ENCODE assay signal across 38 mouse cellular contexts in the genomic region with DNA sequence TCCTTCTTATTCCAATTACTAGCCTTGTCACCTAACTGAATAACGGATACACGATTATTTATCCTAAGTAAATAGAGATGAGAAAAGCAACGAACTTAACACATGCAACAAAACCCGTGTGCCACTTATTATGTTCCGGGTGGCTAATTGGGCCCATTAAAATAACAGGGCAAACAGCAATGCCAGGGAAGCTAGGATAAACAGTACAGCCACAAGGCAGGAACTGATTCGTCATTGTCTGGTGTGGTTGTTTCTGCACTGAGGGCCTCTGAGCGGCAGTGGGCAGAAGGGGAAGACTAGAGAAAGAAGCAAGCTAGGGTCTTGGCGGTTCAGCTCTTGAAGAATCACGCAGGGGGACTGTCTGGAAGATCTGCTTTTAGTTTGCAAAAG. TPM values are rescaled to one million over a fixed set of nuclear protein-coding genes. Genes with fewer than 3 reads are reported as not detected.
DNase-seq lines count a peak whose midpoint lies in the region; ATAC-seq and TF ChIP-seq lines count a peak whose summit lies in the region.
"Had no signal": no experiment of that assay in that cellular context is flagged by ENCODE, and none has a peak within 500 bp of the region (broad histone marks: within the 10 kb centered on the region; RNA-seq: fewer than 3 reads in every experiment).

No protein-coding gene starts in this region.

- H3K4me3 ChIP-seq in forebrain, postnatal 0 days (ENCODE audit: low read depth, low read length) = no peak overlapping the region
- H3K4me3 ChIP-seq in forebrain, embryonic 16.5 days (replicated peaks; ENCODE audit: low read length) = no peak overlapping the region
- H3K4me3 ChIP-seq in midbrain, embryonic 14.5 days (replicated peaks; ENCODE audit: low read depth, low read length) = no peak overlapping the region
- H3K4me3 ChIP-seq in midbrain, embryonic 16.5 days (ENCODE audit: low read depth, low read length) = no peak overlapping the region
- H3K4me3 ChIP-seq in embryonic facial prominence, embryonic 10.5 days = no peak overlapping the region
- H3K4me3 ChIP-seq: midbrain, embryonic 12.5 days; myocyte had no signal

- H3K27me3 ChIP-seq in forebrain, postnatal 0 days (ENCODE audit: insufficient read depth, low read length) = peaks cover 86% of the 10 kb centered on the region
- H3K27me3 ChIP-seq in forebrain, embryonic 16.5 days (replicated peaks; ENCODE audit: control insufficient read depth, insufficient read depth, low read length) = peaks cover 58% of the 10 kb centered on the region
- H3K27me3 ChIP-seq in midbrain, embryonic 14.5 days (ENCODE audit: control insufficient read depth, insufficient read depth, low read length) = peaks cover 86% of the 10 kb centered on the region
- peaks cover 52% of the 10 kb centered on the region for H3K27me3 ChIP-seq in midbrain, embryonic 16.5 days (ENCODE audit: control insufficient read depth, insufficient read depth, low read depth, low read length)
- peaks cover 100% of the 10 kb centered on the region for H3K27me3 ChIP-seq in embryonic facial prominence, embryonic 10.5 days (replicated peaks; ENCODE audit: low read depth, poor library complexity, severe bottlenecking)
- H3K27me3 ChIP-seq: CH12.LX had no signal

- no peak overlapping the region for H3K9ac ChIP-seq in forebrain, postnatal 0 days
- no peak overlapping the region for H3K9ac ChIP-seq in forebrain, embryonic 16.5 days (replicated peaks; ENCODE audit: low read depth, low read length)
- H3K9ac ChIP-seq in midbrain, embryonic 14.5 days (replicated peaks; ENCODE audit: low read length) = no peak overlapping the region
- H3K9ac ChIP-seq in midbrain, embryonic 16.5 days (ENCODE audit: low read depth, low read length) = no peak overlapping the region
- H3K9ac ChIP-seq: limb, embryonic 12.5 days; liver, postnatal 0 days; midbrain, embryonic 12.5 days had no signal

- H3K4me1 ChIP-seq in forebrain, postnatal 0 days (ENCODE audit: insufficient read depth) = peaks cover 5% of the 10 kb centered on the region; the same call in 1 of the 2 replicates
- peaks cover 10% of the 10 kb centered on the region for H3K4me1 ChIP-seq in forebrain, embryonic 16.5 days (replicated peaks; ENCODE audit: control insufficient read depth, insufficient read depth, low read length)
- 0 out of 2 replicates have a peak, but pooled peaks cover 4% of the 10 kb centered on the region for H3K4me1 ChIP-seq in midbrain, embryonic 14.5 days (ENCODE audit: control insufficient read depth, insufficient read depth, low read length)
- peaks cover 2% of the 10 kb centered on the region; the same call in 1 of the 2 replicates for H3K4me1 ChIP-seq in midbrain, embryonic 16.5 days (ENCODE audit: control insufficient read depth, insufficient read depth, low read length)
- H3K4me1 ChIP-seq in embryonic facial prominence, embryonic 10.5 days = peaks cover 21% of the 10 kb centered on the region

- ATAC-seq in forebrain, postnatal 0 days = no peak
- ATAC-seq in forebrain, embryonic 16.5 days = no peak
- ATAC-seq in midbrain, embryonic 14.5 days (ENCODE audit: low FRiP score, low TSS enrichment) = no peak
- no peak for ATAC-seq in midbrain, embryonic 16.5 days
- ATAC-seq: inflammation-experienced regulatory T-cells, adult 6 months; liver, postnatal 0 days; lung, postnatal 0 days; Patski had no signal

- no peaks in the 10 kb centered on the region for H3K9me3 ChIP-seq in forebrain, postnatal 0 days (ENCODE audit: low read length)
- H3K9me3 ChIP-seq in forebrain, embryonic 16.5 days (ENCODE audit: control insufficient read depth, low read length) = no peaks in the 10 kb centered on the region
- no peaks in the 10 kb centered on the region for H3K9me3 ChIP-seq in midbrain, embryonic 14.5 days (ENCODE audit: control insufficient read depth, low read length)
- no peaks in the 10 kb centered on the region for H3K9me3 ChIP-seq in midbrain, embryonic 16.5 days (replicated peaks; ENCODE audit: control insufficient read depth, low read length, poor library complexity, severe bottlenecking)
- no peaks in the 10 kb centered on the region for H3K9me3 ChIP-seq in embryonic facial prominence, embryonic 10.5 days
- H3K9me3 ChIP-seq: G1E; limb, embryonic 12.5 days; midbrain, embryonic 12.5 days had no signal

- no peak overlapping the region for H3K4me2 ChIP-seq in forebrain, postnatal 0 days (ENCODE audit: low read depth)
- no peak overlapping the region for H3K4me2 ChIP-seq in forebrain, embryonic 16.5 days (ENCODE audit: low read length)
- no peak overlapping the region for H3K4me2 ChIP-seq in midbrain, embryonic 14.5 days (ENCODE audit: low read length)
- H3K4me2 ChIP-seq in midbrain, embryonic 16.5 days (ENCODE audit: low read length) = no peak overlapping the region
- H3K4me2 ChIP-seq: liver, embryonic 11.5 days had no signal

- no peak for TF ChIP-seq CTCF in forebrain, postnatal 0 days (IDR thresholded peaks at IDR 0.05; ENCODE audit: low read depth)

- H3K36me3 ChIP-seq in forebrain, postnatal 0 days (ENCODE audit: insufficient read depth) = no peaks in the 10 kb centered on the region
- no peaks in the 10 kb centered on the region for H3K36me3 ChIP-seq in forebrain, embryonic 16.5 days (ENCODE audit: control insufficient read depth, insufficient read depth)
- no peaks in the 10 kb centered on the region for H3K36me3 ChIP-seq in midbrain, embryonic 14.5 days (ENCODE audit: control insufficient read depth, insufficient read depth, low read length)
- no peaks in the 10 kb centered on the region for H3K36me3 ChIP-seq in midbrain, embryonic 16.5 days (ENCODE audit: control insufficient read depth, insufficient read depth, low read length)
- H3K36me3 ChIP-seq in embryonic facial prominence, embryonic 10.5 days (replicated peaks) = no peaks in the 10 kb centered on the region
- H3K36me3 ChIP-seq: G1E; limb, embryonic 12.5 days; midbrain, embryonic 12.5 days had no signal

- DNase-seq in forebrain, postnatal 0 days = peak; percentile 66
- peak; percentile 49 for DNase-seq in midbrain, embryonic 14.5 days
- DNase-seq in embryonic facial prominence, embryonic 10.5 days (ENCODE audit: low spot score) = peak; percentile 41
- no peak for DNase-seq in kidney, adult 18-20 months
- no peak for DNase-seq in kidney, adult 8-10 months
- DNase-seq: adrenal gland, adult 2 months; B cell, adult 2 months; cerebellum, adult 11 months; cerebellum, adult 9-11 months; gastrocnemius, postnatal 36 days; kidney, adult 2 months; kidney, postnatal 10 days; liver, postnatal 0 days; right cerebral cortex, postnatal 14 days had no signal

- no peak overlapping the region for H3K27ac ChIP-seq in forebrain, postnatal 0 days (ENCODE audit: low read depth, low read length)
- H3K27ac ChIP-seq in forebrain, embryonic 16.5 days (ENCODE audit: low read length) = no peak overlapping the region
- no peak overlapping the region for H3K27ac ChIP-seq in midbrain, embryonic 14.5 days (replicated peaks; ENCODE audit: low read depth, low read length)
- no peak overlapping the region for H3K27ac ChIP-seq in midbrain, embryonic 16.5 days (ENCODE audit: low read length)
- H3K27ac ChIP-seq in embryonic facial prominence, embryonic 10.5 days (replicated peaks) = no peak overlapping the region
- H3K27ac ChIP-seq: limb, embryonic 12.5 days; macrophage; midbrain, embryonic 12.5 days; stomach, postnatal 0 days had no signal

- 4% methylated on average over 9 of the region's 9 CpGs for WGBS in forebrain, postnatal 0 days
- WGBS in forebrain, embryonic 16.5 days = 2% methylated on average over 9 of the region's 9 CpGs
- WGBS in midbrain, embryonic 14.5 days = 3% methylated on average over 9 of the region's 9 CpGs
- WGBS in midbrain, embryonic 16.5 days = 3% methylated on average over 9 of the region's 9 CpGs
- 4% methylated on average over 9 of the region's 9 CpGs for WGBS in embryonic facial prominence, embryonic 10.5 days

RNA-seq across cellular contexts. Expression of gene Otp, which starts 5.3 kb away (rescaled TPM):
- total RNA-seq in forebrain, postnatal 0 days (2014; rRNA removed) = 1.1 and 4.3 TPM in 2 replicates
- 0.57 and 1.5 TPM in 2 replicates for polyA plus RNA-seq in forebrain, postnatal 0 days (2015; fragmentation: Nextera tagmentation; extraction: Ambion mirVana)
- 0.61 and 2.6 TPM in 2 replicates for polyA plus RNA-seq in forebrain, embryonic 16.5 days (2015; fragmentation: Nextera tagmentation; extraction: Ambion mirVana)
- polyA plus RNA-seq in midbrain, embryonic 14.5 days (2014; fragmentation: Nextera tagmentation; extraction: Ambion mirVana) = 5.3 and 5.4 TPM in 2 replicates
- polyA plus RNA-seq in midbrain, embryonic 16.5 days (2015; fragmentation: Nextera tagmentation; extraction: Ambion mirVana) = 3.2 and 4.7 TPM in 2 replicates
- polyA plus RNA-seq in embryonic facial prominence, embryonic 10.5 days (2016; fragmentation: Nextera tagmentation; extraction: Ambion mirVana) = 0.47 and 0.78 TPM in 2 replicates
- total RNA-seq: adrenal gland, adult 2 months; adrenal gland, postnatal 4 days; CH12.LX; common myeloid progenitor, adult 5-6 weeks; G1E; gastrocnemius, adult 18-20 months; gastrocnemius, postnatal 36 days; heart, adult 8-10 months; heart, postnatal 36 days; layer of hippocampus, adult 18-20 months; layer of hippocampus, postnatal 25 days; neutrophil, adult 5-6 weeks had no signal
- polyA plus RNA-seq: adrenal gland, adult 2 months; embryonic facial prominence, embryonic 14.5 days; heart, embryonic 14.5 days; inflammation-experienced regulatory T-cells, adult 6 months; kidney, adult 2 months; limb, embryonic 12.5 days; liver, embryonic 11.5 days; liver, postnatal 0 days; lung, postnatal 0 days; macrophage; myocyte; Patski; stomach, postnatal 0 days; thymus, postnatal 0 days had no signal

Comparison
In these comparisons a context has a peak if more than half of its experiments do, and no peak if none do; other contexts are left out.
1. DNase-seq: peak in forebrain, postnatal 0 days (single experiment), midbrain, embryonic 14.5 days (single experiment) and embryonic facial prominence, embryonic 10.5 days (single experiment); none in kidney, adult 18-20 months (single experiment) and kidney, adult 8-10 months (0 of 2).